Mouse (Mus musculus) adrenal gland, postnatal 4 days (tissue): ENCODE results near the gene 1700023F06Rik. TPM values are rescaled to one million over a fixed set of nuclear protein-coding genes. Genes with fewer than 3 reads are reported as not detected.
"Not testable (repeated sequence)": the region's sequence is repeated elsewhere in the genome, so short reads cannot be mapped to it uniquely, and the experiment has no call there.

Experiments
- DNase-seq, 2 experiments: peaks; one replicate each; pipeline ENCODE4 v3.0.0; 2021 to 2022; ENCODE audit warnings: low spot score in 2 of 2, mixed read lengths in 2 of 2
- total RNA-seq, 2 experiments: library from RNA; stranded (reverse); gene quantifications; 2 replicates each; pipeline ENCODE4 v1.2.3; 2021

1700023F06Rik gene
- total RNA-seq, 2 experiments from 2014 or later: 0.45 to 0.70 TPM

DNA sequence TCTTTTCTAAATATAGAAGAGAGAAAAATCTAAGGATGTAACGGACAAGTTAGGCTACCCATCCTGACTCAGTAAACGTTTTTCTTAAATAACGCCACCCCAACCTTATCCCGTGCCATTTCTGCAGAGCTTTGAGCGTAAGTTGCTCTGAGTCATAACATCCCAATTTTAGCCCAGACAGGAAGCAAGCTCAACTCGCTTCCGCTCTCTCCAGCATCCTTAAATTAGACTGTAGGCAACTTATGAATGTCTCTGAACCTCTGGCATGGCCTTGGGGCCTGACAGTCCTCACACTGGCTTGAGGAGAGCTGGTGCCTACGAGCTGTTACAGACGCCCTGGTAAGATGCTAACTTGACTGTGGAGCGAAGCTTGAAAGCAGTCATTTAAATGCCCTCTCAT, 15.1 kb upstream of the 1700023F06Rik start:
- DNase-seq: no peak

DNA sequence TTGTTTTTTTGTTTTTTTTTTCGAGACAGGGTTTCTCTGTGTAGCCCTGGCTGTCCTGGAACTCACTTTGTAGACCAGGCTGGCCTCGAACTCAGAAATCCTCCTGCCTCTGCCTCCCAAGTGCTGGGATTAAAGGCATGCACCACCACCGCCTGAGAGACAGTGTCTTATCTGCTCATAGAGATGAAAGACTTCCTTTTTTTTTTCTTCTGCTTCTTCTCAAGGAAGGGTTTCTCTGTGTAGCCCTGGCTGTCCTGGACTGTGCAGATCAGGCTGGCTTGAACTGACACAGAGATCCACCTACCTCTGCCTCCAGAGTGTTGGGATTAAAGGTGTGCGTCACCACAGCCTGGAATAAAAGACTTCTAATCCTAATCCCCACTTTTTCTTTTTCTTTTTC, 14.4 kb upstream of the 1700023F06Rik start:
- DNase-seq: not testable (repeated sequence)

DNA sequence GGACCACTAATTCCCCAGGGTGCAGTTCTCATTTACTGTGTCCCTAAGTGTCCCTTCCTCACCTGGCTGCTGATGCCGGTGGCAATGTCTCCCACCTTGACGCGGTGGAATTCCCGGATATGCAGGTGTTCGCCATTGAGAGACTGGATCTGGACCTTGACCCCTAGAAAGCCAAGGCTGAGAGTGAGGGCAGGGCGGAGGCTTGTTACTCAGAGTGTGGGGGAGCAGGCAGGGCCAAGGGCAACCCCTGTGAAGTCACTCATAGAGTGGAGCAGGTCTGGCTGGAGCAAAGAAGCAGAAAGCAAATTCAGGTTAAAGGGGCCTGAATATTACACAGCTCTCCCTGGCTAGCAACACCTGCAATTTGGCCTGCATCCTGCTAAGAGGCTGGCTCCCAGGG, 13.1 kb upstream of the 1700023F06Rik start:
- DNase-seq: no peak

DNA sequence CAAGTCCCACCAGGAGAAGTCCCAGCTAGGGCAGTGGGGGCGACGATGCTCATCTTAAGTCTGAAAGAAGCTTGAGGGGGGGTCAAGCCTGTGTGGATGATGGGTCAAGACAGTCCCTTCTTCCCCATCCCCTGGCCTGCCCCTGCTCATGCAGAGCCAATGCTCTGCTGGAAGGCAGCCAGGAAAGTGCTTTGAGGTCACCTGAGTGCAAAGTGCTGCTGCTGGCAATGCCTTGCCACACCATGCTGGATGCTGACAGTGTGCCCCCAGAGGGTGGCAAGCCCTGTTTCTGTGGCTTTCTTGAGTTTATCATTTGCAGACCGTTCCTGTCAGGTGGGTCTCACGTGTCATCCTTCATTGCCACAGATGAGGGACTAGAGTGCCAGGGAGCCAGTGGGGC, 11.6 kb upstream of the 1700023F06Rik start:
- DNase-seq: no peak

DNA sequence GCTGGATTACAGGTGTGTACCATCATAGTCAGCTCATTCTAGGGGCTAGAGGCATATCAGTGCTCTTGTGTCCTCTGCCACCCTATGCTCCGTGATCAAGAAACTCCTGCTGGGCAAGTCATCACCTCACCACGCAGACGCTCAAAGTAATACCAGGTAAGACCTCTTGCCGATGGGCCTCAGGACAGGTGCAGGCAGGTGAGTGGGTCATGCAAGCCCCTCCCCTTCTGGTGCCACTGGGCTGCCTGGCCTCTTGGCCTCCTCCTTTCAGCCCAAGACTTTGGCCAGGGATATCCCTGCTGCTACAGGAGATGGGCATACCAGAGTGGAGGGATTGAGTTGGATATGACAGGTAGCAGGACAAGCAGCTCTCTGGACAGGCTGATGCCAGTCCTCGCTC, 10.9 kb upstream of the 1700023F06Rik start:
- no peak for DNase-seq

DNA sequence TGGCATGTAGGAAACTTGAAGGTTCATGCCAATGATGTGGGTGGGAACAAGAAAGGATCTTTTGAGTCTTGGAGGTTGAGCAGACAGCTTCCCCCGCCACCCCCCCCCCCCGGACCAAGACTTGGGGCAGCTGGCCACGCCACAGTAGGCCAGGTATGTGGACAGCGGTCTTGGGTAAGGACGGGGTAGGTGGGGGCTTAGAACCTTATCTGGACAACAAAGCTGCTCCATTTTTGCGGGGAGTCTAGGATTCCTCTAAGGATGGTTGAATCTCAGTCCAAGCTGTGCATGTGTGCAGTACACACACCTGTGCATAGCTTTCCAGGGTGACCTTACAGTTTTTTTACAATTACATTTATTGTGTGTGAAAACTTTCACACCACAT, 10.2 kb upstream of the 1700023F06Rik start:
- no peak for DNase-seq

DNA sequence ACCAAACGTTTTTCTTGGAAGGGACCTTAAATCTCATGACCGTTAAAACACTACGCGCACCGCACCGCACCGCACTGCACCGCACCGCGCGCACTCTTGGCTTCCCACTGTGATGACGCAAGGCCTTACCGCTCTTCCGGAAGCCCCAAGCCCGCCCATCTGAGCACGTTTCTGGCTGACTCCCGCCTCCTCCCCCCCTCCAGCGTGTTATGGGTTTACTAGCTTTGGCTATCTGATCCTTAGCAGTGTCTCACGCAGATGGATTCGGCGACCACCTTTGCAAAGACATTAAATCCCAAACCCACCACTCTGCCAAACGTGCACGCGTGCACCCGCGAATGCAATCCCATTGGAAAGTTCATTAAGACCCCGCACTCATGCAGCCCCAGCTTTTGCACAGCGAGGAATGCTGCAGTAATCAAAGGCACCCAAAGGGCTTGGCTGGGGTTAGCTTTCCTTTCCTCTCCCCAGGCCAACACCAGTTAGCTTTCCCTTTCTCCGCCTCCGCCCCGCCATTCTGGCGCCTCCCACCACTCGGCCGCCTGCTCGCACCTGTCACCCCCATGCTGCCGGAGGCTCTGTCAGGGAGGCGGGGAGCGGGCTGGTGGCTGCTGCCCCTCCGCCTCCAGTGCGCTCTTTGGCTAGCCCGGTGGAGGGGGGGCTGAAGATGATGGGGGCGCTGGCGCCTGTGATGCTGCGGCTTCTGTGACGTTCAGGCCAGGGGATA, 9.6 kb upstream of the 1700023F06Rik start, which contains the start of gene Spata32:
TSS of gene Spata32 (minus strand) at position 643 of the 727 bp plus-strand sequence.
- no peak for DNase-seq

DNA sequence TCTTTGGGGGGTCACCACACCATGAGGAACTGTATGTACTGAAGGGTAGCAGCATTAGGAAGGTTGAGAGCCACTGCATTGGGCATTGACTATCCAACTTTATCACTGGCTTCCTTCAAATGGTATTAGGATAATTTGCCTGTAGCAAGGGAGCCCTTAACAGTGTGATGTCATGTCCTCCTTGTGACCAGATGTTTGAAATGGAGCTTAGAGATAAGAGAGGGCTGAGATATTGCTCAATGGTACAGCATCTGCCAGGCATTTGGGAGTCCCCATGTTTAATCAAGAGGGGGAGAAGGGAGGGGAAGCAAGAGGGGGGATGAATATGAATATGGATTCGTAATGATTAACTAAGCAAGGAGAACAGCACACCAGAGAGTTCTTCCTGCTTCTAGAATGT, 7.0 kb upstream of the 1700023F06Rik start:
- DNase-seq: no peak

DNA sequence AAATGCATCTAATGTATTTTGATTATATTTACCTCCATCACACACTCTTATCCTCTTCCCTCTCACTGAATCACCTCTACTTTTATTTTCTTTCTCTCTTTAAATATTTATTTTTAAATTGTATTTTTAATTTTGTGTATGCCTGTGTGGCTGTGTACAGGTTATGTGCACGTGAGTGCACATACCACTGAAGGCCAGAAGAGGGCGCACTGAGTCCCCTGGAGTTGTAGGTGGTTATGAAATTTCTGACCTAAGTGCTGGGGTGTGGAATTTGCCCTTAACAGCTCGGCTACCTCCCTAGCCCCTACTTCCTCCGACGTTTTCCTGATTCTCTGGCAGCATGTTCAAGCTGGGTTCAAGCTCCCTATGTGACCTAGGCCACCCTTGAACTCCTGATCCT, 5.4 kb upstream of the 1700023F06Rik start:
- no peak for DNase-seq

DNA sequence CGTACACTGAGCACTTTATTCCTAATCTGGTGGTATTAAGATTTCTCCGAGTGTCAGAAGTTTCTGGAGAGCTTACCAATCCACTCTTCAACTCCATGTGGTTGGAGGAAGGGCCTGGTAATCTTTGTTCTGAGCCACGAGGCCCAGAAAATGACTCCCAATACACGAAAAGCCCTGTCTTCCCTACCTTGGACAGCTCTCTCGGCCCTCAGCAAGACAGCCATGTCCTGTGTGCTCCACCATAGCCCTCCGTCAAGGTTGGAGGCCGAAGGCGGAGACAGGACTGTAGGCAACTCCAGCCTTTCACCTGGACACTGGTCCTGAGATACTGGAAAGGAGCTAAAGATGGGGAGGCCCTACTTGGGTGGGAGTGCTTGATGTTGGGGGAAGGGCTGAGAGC, 1.9 kb upstream of the 1700023F06Rik start:
- DNase-seq: no peak

DNA sequence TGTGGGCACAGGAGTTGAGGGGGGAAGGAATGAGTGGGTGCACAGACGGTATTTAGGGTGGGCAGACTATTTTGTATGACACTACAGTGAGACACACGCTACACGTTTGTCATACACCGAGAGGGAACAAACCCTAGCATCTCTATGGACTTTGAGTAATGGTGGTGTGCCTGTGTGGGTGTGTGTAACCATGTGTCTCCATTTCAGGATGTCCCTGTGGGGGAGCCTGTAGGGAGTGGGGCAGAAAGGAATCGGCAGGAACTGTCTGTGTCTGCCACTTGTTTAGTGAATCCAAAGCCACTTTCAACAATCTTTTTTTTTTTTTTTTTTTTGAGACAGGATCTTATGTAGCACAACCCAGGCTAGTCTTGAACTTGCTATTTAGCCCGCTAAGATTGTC, 2.2 kb downstream of the 1700023F06Rik start:
- no peak for DNase-seq

DNA sequence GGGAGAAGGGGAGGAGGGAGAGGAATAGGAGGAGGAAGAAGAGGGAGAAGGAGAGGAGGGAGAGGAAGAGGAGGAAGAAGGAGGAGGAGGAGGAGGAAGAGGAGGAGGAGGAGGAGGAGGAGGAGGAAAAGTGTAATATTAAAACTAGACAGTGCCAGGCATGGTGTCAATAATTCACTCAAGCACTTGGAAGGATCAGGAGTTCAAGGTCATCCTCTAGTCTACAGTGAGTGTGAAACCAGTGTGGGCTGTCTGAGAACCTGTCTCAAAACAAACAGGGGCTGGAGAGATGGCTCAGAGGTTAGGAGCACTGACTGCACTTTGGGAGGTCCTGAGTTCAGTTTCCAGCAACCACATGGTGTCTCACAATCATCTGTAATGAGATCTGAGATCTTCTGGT, 6.0 kb downstream of the 1700023F06Rik start:
- DNase-seq: no peak

DNA sequence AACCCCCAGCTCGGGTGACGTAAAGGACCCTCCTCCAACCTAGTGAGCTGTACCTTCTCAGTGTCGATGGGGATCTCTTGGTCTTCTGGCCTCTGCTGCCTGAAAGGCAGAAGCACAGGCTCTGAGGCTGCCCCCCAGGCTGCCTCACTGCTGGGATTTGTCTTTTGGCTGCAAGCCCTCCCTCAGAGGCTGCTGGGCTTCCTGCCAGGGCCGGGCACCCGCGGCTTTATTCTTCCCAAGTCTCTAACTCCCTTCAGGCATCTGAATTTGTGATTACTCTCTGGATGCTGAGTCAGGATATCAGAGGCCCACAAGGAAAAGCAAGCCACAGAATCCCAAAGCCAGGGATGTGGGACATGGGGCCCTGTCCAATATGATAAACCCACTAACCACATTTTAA, 6.7 kb downstream of the 1700023F06Rik start:
- peak in 1 of 2 experiments; percentile 41 for DNase-seq

DNA sequence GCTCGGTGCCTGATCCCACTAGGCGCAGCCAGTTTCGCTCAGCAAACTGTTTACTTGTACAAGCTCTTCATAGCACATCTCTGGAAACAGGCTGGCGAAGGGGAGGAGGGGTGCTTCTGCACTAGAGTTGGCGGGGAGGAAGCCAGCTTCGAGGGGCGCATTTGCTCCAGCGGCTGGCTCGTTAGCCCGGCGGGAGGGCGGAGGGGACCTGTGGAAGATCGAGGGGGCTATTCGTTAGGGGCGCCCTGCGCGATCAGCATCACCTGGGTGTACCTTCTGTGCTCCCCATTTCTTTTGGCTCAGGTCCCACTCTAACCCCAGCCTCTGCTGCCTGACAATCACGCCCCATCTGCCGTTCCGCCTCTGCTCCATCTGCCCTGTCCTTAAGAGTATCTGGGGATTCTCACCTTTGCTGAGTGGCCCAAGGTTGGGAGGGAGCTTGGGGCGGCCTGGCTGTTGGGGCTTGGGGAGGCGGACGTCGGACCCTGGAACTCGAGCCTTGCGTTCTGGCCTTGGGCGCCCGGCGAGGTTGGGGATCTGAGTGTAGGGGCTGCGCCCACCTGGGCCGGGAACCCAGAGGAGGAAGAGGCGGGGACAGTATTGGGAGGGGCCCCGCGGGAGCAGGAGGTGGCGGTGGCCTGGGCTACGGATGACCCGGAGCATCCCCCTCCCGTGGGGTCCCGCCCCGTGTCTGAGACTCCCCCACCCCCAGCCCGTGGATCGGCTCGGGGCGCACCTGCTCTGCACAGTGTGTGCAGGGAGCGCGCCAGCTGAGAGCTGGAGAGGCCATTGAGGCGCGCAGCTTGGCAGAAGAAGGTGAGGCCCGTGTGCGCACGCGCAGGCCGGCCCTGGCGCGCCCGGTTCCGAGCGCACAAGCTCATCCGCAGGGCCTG, 9.2 kb downstream of the 1700023F06Rik start:
- DNase-seq: no peak

DNA sequence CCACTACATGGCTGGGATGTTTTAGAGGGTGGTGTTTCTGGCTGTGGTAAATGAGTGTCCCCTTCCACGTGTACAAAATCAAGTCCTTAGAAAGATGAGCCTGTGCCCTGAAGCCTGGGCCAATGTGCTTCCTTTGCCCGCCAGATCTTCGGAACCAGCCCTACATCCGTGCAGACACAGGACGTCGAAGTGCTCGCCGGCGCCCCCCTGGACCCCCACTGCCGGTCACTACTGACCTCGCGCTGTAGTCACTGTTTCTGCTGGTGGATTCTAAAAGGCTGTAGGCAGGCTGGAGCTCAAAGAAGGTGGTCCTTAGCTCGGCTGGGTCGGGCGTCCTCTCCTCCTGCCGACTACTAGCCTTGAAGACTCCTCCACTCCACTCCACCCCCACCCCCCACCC, 10.0 kb downstream of the 1700023F06Rik start:
- no peak for DNase-seq

DNA sequence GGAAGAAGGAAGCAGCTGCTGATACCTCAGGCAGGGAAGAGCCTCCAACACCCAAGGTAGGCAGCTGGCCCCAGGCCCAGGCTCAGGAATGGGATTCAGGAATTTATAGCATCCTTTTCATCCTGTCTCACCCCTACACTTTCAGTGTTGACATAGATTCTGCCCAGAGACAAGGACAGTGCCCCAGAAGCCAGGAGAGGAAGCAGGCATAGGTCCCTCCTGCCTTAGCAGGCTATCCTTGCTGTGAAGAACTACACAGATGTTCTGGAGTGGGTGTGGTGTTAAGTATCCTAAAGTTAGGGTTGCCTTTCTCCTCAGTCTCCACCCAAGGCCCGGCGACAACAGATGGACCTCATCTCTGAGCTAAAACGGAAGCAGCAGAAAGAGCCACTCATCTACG, 11.0 kb downstream of the 1700023F06Rik start:
- no peak for DNase-seq

DNA sequence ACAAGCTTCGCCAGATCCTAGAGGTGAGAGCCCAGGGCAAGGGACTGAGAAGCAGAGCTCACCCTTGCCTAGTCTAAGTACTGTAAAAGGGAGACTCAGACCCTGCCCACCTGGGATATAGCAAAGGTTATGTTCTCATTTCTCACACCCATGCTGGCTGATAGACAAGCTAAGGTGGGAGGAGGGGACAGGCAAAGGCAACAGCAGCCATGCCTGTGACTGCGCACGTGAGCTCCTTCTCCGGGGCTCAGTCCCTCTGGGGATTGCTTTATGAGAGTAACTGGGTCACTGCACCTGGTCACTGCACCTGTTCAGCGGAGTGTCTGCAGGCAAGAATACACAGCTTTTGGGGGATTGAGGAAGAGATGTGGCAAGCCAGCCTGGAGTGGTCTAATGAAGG, 12.7 kb downstream of the 1700023F06Rik start:
- DNase-seq: no peak

DNA sequence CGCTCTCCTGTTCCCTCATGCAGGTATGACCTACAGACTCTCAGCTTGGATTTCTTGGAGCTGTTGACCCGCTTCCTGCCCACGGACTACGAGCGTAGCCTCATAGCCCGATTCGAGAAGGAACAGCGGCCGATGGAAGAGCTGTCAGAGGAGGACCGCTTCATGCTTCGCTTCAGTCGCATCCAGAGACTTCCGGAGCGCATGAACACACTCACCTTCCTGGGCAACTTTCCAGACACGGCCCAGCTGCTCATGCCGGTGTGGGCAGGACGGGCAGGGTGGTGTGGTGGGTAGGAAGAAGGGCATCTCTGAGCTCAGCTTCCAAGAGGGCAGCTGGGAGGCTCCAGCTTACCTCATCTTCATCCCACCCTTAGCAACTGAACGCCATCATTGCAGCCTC, 13.1 kb downstream of the 1700023F06Rik start:
- no peak for DNase-seq

DNA sequence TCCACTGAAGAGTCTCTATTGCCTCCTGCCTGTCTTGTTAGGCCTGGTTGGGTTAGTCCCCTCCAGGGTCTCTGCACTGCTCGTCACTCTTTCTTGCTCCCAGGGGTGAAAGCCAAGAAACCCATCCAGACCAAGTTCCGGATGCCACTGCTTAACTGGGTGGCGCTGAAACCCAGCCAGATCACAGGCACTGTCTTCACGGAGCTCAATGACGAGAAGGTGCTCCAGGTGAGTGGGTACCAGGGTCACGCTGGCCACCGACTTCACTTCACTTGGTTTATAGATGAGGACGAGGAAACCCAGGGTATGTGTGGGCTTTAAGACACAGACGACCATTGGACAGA, 14.6 kb downstream of the 1700023F06Rik start:
- no peak for DNase-seq

DNA sequence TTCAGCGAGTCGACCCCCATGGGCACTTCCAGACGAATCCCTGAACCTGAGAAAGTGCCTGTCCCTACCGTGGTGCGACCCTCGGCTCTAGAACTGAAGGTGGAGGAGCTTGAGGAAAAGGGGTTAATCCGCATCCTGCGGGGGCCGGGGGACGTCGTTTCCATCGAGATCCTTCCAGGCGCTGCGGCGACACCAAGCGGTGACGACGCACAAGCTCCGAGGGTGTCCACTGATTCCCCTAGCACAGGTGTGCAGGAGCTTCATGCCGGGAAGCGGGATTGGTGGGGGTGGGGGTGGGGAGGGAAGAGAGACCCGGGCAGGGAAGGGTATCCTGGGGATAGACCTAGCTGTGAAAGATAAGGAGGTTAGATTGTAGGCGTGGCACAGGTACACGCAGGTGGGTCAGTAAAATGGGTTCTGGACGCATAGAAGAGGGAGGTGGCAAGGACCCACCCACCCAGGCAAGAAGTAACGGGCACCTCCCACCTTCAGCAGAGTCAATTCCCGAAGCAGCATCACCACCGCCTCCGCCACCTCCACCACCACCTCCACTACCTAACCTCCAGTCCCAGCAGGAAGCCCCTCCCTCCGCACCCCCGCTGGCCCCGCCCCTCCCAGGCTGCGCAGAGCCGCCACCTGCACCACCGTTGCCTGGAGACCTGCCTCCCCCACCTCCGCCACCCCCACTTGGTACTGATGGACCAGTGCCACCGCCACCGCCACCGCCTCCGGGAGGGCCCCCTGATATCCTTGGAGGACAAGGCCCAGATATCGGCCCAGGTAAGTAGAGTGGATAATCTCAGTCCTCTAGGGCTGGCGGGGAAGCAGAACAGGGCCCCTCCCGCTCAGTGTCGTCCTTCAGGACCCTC, 15.2 kb downstream of the 1700023F06Rik start:
- no peak for DNase-seq

DNA sequence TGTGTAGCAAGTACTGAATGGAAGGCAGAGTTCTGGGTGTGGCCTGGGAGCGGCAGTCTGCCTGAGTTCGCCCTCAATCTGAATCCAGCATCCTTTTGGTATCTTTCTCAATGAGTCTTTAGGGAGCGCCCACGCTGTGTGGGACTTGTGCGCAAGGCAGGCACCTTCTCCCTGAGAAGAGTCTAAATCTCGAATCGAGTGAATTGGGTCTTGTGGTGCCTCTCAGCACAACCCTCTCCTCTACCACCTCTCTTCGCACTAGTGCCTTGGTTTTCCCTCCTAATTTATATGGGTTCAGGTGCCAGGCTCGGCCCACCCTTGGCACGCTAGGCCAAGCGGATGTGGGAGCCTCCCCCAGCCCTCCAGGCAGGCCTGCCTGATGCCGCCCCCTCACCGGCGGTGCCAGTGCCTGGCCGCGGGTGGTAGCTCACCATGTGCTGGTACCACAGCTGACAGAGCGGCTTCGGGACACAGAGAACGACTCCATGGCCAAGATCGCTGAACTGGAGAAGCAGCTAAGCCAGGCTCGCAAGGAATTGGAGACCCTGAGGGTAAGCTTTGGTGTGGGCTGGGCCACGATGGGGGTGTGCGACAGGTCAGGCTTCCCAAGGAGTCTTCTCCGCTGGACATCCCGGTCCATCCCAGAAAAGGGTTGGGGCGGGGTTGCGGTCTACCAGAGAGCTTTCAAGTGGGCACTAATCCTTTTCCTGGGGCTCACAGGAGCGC, 16.0 kb downstream of the 1700023F06Rik start:
- no peak for DNase-seq
